Mouse (Mus musculus): ENCODE measurements at regions not wholly inside any gene's neighbourhood (a gene's known extent, or its start where the extent isn't known, plus 50 kb on each side); places are given as distances from the start of the nearest gene placed in this dataset.

DNA sequence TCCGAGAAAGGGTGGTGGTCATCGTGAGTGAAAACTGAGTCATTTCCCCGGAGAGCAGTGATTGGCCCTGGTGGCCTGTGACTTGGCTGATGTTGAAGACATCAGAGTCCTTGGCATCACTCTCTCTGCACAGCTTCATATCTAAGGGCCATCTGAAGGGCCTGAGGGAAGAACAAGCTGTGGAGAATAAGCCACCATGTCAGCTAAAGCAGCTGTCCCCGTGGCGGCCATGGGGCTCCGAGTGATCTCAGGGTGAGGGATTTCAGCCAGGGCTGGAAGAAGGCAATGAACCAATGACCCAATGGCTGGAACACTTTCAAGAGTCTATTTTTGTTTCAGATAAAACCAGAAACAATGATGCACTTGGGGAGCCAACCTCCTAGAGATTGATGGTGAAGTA is 62.2 kb downstream of the Ttc32 start:
- no peak for DNase-seq (ENCODE audit: low read depth, low spot score)

DNA sequence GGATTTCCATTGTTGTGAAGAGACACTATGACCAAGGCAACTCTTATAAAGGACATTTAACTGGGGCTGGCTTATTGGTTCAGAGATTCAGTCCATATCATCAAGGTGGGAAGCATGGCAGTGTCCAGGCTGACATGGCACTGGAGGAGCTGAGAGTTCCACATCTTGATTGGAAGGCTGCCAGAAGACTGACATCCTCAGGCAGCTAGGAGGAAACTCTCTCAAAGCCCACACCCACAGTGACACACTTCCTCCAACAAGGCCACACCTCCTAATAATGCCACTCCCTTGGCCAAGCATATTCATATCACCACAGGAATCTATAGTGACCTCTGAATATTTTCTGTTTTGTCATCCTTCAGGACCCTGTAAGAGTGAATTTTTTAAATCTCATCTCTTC is 65.3 kb downstream of the Ttc32 start:
- no peak for DNase-seq (ENCODE audit: low read depth, low spot score)

DNA sequence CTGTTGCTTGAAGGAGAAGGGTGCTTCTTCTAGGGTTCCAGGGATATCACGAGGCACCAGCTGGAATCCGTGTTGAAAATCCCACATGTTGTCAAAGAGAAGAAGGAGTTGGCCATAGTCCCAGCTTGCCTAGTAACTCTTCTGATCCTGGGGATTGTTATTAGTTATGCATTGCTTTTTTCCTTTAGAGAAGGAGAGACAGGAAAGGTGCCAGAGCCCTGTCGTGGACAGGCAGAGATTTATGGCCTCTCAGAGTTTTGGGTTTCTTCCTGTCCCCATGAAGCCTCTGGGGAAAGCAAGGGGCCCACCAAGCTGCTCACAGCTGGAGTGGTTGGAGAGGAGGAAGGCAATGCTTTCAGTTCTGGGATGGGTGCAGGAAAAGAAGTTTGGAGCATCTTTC is 76.6 kb downstream of the Ttc32 start:
- no peak for DNase-seq (ENCODE audit: low read depth, low spot score)

DNA sequence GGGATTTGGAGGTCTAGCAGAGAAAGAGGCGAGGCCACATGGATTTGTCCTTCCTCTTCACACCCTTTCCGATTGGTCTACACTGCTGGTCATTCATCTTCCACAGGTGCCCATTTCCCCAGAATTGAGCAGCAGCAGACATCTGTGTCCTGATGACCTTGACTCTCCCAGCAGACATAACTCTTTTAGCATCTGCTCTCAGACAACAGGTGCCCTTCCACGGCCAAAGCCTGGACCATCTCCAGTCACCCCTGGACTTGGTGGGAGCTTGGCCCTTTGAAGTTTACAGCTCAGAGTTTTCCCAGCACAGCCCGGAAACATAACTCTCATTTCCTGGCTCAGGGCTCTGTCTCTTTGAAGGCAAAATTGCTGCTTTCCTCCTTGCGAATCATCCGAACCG is 80.0 kb downstream of the Ttc32 start:
- DNase-seq (ENCODE audit: low read depth, low spot score), result no peak

DNA sequence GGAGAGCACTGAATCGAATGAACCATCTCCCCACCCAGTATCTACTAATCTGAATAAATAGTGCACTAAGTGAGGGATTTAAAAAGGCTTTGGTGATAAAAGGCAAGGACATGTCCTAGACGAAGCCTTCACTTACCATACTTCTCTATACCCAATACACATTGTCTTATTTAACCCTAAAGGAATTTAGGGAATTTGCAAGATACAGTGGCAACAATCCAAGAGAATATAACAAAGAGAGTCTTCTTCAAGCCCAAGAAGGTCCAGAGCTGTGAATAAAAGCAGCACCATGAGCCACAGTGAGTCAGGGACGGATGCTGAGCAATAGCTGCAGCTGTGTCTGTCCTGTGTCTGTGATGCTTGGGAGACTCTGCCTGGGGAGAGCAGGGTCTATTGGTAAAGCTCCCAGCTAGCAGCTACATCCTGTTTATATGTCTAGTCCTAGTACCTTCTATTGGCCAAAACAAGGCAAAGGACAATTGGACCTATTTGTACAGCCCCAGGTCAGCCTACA is 82.4 kb downstream of the Ttc32 start:
- no peak for DNase-seq (ENCODE audit: low read depth, low spot score)

DNA sequence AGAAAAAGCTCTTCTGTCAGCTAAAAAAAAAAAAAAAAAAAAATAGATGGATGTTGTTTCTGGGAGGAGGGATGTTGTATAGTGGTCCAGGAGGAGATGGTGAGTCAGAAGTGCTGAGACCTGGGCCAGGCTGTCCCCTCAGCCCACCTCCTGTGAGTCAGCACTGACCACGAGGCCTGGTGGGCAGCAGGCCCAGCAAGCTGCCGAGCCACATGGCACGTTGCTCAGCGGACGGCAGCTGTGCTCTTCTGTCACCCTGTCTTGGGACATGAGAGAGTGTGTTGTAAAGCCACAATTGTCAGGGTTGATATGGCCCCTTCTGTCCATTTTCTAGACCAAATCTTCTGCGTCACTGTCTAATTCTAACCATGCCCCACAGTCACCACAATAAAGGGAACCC is 83.9 kb downstream of the Ttc32 start:
- DNase-seq (ENCODE audit: low read depth, low spot score), result no peak

DNA sequence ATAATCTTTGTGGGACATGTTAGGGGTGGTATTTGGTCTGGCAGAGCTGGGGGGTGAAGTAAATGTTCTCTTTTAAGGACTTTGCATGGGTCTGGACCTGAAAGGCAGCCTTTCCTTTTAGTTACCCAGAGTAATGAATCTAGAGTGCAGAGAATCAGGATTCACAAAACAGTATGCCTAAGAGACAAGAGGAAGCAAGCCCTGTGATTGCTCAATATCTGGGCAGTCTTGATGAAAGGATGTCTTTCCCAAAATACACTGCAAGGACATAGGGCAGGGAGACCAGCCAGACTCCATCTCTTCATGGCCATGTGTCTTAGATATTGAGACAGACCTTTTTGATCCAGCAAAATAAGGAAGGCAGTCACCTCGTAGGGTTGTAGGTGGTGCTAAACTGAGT is 84.3 kb downstream of the Ttc32 start:
- no peak for DNase-seq (ENCODE audit: low read depth, low spot score)

DNA sequence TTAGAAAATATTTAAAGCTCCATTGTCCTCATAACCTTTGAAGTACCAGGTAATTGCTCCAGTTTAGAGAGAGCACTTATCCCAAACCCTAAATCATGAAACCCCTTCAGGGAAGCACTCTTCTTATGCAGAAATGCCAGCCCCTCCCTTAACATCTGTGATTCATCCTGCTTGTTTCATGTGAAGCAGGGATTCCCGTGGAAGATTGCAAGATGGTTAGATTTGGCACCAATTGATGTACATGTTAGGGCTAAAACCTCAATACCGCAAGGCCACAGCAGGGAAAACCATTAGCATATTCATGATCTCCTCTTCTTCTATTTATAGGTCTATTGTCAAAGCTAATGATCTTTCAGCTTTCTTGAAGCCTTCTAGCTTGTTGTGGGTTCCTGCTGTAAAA is 88.8 kb downstream of the Ttc32 start:
- DNase-seq (ENCODE audit: low read depth, low spot score), result no peak

DNA sequence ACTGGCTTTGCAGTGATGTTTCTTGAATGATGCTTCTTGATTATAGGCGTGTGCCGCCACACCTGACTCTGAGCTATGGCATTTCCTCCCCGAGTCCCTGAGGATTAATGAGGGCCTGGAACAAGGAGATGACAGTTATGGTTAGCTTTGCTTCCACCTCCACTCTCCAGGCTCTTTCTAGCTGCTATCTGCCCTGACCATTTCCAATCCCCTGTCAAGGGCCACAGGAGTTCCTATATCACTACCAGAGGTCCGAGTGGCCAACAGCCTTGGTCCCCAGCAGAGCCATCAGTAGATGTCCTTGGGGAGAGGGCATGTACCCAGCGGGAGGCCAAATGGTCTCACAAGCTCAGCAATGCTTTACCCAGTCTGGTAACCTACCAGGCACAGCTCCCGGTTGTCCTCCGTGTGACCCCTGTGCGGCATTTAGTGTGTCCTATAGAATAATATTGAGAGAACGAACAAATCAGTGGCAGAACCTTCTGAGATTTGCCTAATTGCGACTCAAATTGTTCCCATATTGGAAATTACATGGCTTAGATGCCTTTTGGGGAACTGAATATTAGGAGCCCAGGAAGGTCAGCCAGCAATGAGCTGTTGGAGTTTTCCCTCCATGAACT is 98.2 kb downstream of the Ttc32 start:
- DNase-seq (ENCODE audit: low read depth, low spot score), result no peak

DNA sequence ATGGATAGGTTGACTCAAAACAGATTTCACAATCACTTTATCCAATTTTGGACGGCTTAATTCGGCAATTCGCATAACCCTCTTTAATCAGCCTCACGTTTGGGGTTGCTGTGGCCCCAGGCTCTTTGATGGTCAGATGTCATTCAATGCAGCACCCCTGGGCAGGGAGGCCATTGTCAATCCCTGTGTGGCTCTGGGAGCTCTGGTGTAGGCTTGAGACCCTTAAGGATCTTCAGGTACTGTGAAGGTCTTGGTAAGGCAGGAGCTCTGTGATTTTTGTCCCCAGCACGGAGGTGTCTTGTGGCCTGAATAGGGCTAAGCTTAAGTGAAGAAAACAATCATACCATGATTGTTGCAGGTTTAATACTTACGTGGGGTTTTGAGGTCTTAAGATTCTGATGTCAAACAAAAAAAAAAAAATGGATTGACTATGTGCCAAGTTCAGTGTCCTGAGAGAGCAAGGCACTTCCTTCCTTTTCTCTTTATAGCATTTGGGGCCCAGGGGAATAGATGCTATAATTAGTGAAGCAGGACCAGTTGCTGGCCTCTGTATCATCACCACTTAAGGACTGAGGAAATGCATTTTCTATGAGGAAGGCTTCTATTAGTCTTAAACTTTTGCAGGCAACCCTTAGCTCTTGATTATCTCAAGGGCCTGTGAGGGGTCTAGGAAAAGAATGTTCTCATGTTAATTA is 98.9 kb downstream of the Ttc32 start:
- DNase-seq (ENCODE audit: low read depth, low spot score), result no peak

DNA sequence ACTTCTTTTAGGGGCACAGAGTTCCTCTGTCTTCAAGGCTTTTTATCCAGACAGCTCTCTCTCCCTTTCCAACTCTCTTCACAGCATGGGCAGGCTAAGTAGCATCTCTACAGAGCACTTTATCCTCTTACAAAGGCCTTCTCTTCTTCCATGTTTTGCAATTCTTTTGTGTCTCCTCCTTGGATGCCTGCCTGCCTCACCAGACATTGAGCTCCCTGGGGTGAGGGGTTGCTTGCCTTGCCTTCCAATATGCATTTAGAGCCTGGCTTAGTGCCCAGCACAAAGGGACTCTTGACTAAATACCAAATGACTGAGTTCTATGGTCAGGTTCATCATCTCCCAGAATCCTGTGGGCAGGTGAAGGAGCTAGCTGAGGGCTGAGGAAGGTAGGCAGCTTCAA is 102.8 kb downstream of the Ttc32 start:
- no peak for DNase-seq (ENCODE audit: low read depth, low spot score)

DNA sequence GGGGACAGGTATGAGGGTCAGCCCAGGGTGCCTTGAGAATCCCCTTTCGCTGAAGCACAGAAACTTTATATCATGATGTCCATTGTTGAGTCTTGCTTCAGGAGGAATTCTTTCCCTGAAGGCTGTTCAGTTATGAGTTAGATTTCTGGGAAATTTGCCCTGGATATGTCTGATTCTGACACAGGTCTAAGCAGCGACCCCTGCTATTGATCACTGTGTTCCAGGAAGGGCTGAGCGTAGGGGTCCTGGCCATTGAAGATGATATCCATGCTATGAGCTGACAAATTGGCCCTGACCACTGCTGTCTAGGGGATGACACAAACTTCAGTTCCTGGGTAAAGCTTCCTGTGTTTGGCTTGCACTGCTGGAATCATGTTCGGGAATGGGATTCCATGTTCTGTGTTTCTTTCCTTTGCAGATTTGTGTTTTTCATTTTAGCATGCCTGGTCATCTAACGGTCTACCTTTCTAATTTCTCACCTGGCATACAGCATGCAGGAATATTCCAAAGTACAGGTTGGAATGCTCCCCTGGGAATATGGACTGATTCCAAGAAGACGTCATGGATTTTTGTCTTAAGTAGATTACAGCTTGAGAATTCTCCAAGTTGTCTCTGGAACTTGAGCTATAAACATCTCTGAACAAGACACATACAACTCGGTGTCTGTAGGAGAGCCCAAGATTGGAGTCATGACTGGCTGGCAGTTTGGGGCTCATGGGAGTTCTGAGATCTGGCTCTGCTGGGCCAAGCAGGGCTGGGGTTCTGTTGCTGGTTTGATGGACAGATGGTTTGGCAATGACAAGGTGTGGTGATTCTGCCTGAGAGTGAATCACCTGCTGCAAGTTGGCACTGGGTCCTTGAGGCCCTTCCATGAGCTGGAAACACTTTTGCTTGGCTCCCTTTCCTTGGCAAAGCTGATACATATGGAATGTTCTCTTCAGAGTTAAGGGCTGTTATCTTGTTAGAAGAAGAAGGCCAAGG is 104.4 kb downstream of the Ttc32 start:
- DNase-seq (ENCODE audit: low read depth, low spot score), result no peak

DNA sequence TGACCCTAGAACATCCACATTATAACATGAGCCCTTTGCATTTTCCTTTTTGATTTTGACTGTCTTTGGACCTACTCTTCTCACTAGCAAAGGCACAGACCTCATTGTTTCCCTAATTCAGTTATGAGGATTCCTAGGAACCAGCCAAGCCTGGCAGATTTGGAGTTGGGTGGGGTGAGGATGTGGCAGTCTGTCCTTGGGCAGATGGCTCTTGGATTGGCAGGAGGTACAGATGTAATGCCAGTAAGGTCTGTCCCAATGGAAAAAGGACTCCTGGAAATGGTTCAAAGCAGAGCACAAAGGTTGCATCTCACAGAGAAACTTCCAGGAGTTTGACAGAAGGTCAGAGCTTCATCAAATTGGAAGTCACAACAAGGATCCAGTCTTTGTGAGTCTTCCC is 121.2 kb downstream of the Ttc32 start:
- DNase-seq (ENCODE audit: low read depth, low spot score), result no peak

DNA sequence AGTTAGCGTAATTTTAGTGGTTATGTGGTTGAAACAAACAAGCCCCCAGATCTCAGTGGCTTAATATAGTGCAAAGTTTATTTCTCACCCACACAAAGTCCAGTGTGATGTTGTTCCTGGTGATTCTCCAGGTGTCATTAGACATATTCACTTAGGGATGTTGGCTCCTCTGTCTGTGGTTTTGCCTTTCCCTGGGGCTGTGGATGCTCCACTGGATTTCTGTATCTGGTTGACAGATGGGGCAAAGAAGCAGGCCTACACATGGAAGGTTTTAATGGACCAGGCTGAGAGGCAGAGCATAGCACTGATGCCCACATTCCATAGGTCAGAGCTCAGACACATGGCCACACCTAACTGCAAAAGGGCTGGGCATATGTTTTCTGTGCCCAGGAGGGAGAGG is 121.6 kb downstream of the Ttc32 start:
- DNase-seq (ENCODE audit: low read depth, low spot score), result no peak

DNA sequence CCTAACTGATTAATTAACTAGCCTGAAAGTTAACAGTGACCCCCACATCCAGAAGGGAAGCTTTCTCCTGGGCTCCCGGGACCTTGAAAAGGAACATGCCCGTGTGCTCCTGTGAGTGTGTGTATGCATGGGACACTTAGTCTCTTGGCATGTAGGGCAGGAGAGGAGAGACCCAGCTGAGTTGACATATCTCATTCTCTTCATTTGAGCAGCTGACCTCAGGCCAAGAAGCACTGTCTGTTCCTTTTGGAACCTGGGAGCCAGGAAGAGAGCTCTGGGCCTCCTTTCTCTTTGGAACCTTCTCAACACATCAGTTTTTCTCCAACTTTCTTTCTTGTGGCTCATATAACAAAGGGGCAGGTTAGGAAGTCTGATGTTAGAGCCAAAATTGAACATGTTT is 124.7 kb downstream of the Ttc32 start:
- no peak for DNase-seq (ENCODE audit: low read depth, low spot score)

DNA sequence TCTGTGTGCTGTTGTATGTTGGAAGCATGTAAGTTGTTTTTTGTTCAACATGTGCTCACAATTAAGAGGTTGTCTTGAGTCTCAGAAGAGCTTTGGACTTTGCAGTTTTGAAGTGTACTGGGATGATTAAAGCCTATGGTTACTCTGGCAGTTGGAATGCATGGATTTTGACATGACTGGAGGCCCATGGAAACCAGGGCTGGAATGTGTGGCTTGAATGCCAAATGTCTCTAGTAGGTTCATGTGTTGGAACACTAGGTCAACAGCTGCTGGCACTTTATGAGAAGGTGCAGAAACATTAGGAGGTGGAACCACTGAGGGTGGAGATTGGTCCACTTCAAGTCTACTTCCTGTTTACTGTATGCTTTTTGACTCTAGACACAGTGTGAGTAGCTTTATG is 127.0 kb downstream of the Ttc32 start:
- DNase-seq (ENCODE audit: low read depth, low spot score), result no peak

DNA sequence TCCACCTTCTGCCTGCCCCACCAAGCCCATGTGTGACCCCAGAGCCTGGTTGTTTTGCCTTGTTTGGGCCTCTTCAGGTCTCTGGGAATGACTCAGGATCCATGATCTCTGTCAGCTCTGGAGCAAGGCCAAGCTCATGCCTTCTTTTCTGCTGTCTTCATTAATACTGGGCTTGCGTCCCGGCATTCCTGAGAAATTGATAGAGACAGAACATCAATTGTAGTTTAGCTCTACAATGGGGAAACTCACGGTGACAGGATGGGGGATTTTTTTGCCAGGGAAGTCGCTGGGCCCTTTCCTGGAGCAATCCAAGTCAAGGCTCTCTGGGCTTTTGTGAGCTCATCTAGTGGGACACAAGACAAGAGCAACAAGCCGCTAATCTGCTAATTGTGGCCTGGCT is 129.0 kb downstream of the Ttc32 start:
- no peak for DNase-seq (ENCODE audit: low read depth, low spot score)

DNA sequence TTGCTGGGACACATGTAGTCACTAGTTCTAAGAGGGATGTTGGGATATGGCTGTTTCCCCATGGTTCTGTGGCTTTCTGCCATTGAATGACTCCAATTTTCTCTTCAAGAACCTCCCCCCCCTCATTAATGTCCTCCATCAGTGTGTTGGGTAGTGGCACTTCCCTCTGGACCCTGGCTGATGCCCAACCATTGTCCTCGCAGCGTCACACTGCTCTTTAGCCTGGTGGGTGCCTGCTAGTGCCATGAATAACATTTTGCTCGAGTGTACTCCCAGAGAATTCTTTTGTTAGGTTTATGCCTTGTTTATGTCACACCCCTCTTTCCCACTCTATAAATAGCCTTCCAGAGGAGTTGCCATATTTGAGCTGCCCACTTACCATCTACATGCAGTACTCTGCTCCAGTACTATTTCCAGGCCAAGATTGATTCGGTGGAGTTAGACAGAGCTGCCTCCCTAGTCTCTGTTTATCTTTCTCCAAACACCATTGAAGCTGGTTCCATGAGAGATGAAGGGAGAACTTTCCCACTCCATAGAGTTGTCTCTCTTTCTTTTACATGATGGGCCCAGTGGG is 135.7 kb downstream of the Ttc32 start:
- DNase-seq (ENCODE audit: low read depth, low spot score), result no peak

DNA sequence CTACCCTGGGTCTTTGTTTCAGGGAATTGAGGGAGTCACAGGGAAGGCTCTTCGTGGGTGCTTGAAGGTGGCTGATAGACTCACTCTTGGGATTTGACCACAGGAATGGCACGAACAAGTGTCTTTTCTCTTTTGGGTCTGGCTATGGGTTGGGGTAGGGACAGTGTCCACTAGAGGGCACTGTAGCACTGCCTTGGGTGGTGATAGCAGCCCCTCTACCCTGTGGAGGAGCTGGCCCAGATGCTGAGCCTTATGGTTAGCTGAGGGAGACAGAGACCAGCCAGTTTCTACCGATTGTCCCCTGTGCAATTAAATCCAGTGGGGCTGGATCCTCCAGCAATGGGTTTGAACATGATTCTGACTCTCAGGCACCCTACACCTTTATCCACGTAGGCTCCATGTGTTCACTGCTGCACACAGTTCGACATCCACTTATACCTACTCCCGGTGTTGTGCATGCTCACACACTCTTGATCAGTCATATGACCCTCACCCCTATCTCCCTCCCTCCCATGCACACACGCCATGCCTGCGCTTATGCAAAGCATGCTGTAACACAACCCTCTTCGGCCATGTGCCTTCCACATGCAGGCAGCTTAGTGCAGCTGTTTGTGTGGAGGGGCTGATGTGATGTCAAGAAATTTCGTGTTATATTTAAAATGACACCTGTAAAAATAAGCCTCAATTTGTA is 136.6 kb downstream of the Ttc32 start:
- DNase-seq (ENCODE audit: low read depth, low spot score), result peak; percentile 64

DNA sequence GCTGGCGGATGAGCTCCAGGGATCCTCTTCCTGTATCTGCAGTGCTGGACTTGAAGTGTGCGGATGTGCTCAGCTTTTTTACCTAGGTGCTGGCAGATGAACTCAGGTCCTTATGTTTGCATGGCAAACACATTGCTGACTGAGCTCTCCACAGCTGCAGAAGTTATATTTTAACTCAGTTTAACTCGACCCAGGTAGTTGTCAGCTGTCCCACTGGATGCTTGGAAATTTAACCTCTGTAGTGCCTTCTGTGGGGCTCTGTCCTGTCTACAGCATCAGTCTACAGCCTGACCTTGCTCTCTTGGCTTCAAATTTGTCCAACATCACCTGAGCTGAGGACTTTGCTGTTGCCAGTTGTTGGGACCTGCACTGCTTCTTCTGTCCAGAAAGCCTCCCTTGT is 139.2 kb downstream of the Ttc32 start:
- DNase-seq (ENCODE audit: low read depth, low spot score), result no peak

DNA sequence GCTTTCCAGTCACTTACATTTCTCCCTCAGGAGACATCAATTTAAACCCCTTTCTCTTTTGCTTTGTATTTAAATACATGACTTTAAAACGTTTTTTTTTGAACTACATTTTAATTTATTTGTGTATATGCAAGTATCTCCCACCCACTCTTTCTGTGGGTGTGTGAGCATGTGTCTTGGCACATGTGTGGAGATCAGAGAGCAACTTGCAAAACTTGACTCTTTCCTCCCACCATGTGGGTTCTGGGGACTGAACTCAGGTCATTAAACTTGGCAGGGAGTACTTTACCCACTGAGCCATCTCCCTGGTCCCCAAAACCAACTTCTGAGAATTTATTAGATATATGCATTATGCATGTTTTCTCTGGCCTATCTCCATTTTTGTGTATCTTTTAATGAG is 143.9 kb downstream of the Ttc32 start:
- DNase-seq (ENCODE audit: low read depth, low spot score), result no peak

Measured in embryo, embryonic 11.5 days (tissue).